Mouse (Mus musculus): ENCODE measurements around the gene Dnajb3. TPM values are rescaled to one million over a fixed set of nuclear protein-coding genes. Genes with fewer than 3 reads are reported as not detected.
A peak's percentile ranks its signal among the peaks of the same experiment; 100 is the strongest.

Dnajb3 gene
- polyA plus RNA-seq, 1 experiment from 2014 or later, result 11.9 TPM

DNA sequence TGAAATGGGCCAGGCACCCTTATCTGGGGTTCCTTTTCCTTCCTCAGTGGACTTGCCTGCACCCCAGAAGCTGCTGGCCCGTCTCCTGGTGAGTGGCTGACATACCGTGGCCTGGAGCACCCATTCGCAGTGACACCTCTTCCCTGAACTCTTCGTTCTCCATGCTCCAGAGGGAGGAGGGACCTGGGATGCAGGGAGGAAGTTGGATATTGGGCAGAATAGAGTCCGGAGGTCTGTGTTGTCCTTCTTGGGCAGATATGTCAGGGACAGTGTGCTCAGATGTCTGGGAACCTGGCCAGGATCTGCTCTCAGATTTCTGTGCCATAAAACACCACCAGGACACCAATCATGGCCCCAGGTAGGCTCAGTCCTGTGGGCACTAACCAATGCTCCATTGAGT, 34.5 kb upstream of the Dnajb3 start:
- 60% methylated on average over 5 of the region's 5 CpGs for WGBS (ENCODE audit: insufficient replicate concordance)
- no peak overlapping the region for H3K9ac ChIP-seq
- ATAC-seq, result no peak
- H3K4me3 ChIP-seq, result no peak overlapping the region
- H3K27me3 ChIP-seq (replicated peaks), result no peaks in the 10 kb centered on the region
- no peak overlapping the region for H3K4me2 ChIP-seq
- H3K27ac ChIP-seq, result no peak overlapping the region
- H3K9me3 ChIP-seq (replicated peaks), result peaks cover 86% of the 10 kb centered on the region
- no peaks in the 10 kb centered on the region for H3K4me1 ChIP-seq
- H3K36me3 ChIP-seq, result no peaks in the 10 kb centered on the region

GRCm38 (mm10) chr1:88238771-88239170, 33.2 kb upstream of the Dnajb3 start:
- H3K4me2 ChIP-seq, result no peak overlapping the region
- H3K4me1 ChIP-seq, result no peaks in the 10 kb centered on the region
- no peaks in the 10 kb centered on the region for H3K27me3 ChIP-seq (replicated peaks)
- H3K4me3 ChIP-seq, result no peak overlapping the region
- H3K9ac ChIP-seq, result no peak overlapping the region
- WGBS (ENCODE audit: insufficient replicate concordance), result 61% methylated on average over 6 of the region's 6 CpGs
- ATAC-seq, result no peak
- no peak overlapping the region for H3K27ac ChIP-seq
- H3K9me3 ChIP-seq (replicated peaks), result peaks cover 88% of the 10 kb centered on the region
- no peaks in the 10 kb centered on the region for H3K36me3 ChIP-seq

GRCm38 (mm10) chr1:88237311-88237710, 31.7 kb upstream of the Dnajb3 start:
- Histone ChIP-seq H3K27ac (no peak overlapping the region), H3K4me1 (no peaks in the 10 kb centered on the region), H3K27me3 (replicated peaks) (no peaks in the 10 kb centered on the region), H3K4me2 (no peak overlapping the region), H3K9me3 (replicated peaks) (peaks cover 88% of the 10 kb centered on the region), H3K9ac (no peak overlapping the region), H3K4me3 (no peak overlapping the region), H3K36me3 (no peaks in the 10 kb centered on the region)
- WGBS (ENCODE audit: insufficient replicate concordance), result 63% methylated on average over 5 of the region's 5 CpGs
- ATAC-seq, result no peak

- Histone ChIP-seq H3K27me3 (replicated peaks) (no peaks in the 10 kb centered on the region), H3K27ac (no peak overlapping the region), H3K4me2 (no peak overlapping the region), H3K9ac (no peak overlapping the region), H3K4me3 (no peak overlapping the region), H3K36me3 (no peaks in the 10 kb centered on the region), H3K4me1 (no peaks in the 10 kb centered on the region), H3K9me3 (replicated peaks) (peaks cover 93% of the 10 kb centered on the region)
- no peak for ATAC-seq
- 42% methylated on average over 4 of the region's 4 CpGs for WGBS (ENCODE audit: insufficient replicate concordance)
Observed at GRCm38 (mm10) chr1:88235894-88236415, 30.4 kb upstream of the Dnajb3 start.

GRCm38 (mm10) chr1:88235046-88235893, 29.7 kb upstream of the Dnajb3 start:
- no peak overlapping the region for H3K4me3 ChIP-seq
- 47% methylated on average over 11 of the region's 11 CpGs for WGBS (ENCODE audit: insufficient replicate concordance)
- H3K4me1 ChIP-seq, result no peaks in the 10 kb centered on the region
- no peak overlapping the region for H3K27ac ChIP-seq
- peaks cover 93% of the 10 kb centered on the region for H3K9me3 ChIP-seq (replicated peaks)
- H3K9ac ChIP-seq, result no peak overlapping the region
- ATAC-seq, result peak; percentile 13; the same call in 1 of the 2 replicates
- no peaks in the 10 kb centered on the region for H3K36me3 ChIP-seq
- no peak overlapping the region for H3K4me2 ChIP-seq
- no peaks in the 10 kb centered on the region for H3K27me3 ChIP-seq (replicated peaks)

- H3K4me1 ChIP-seq, result no peaks in the 10 kb centered on the region
- H3K36me3 ChIP-seq, result no peaks in the 10 kb centered on the region
- no peak overlapping the region for H3K4me2 ChIP-seq
- 31% methylated on average over 5 of the region's 5 CpGs for WGBS (ENCODE audit: insufficient replicate concordance)
- no peak for ATAC-seq
- H3K27me3 ChIP-seq (replicated peaks), result no peaks in the 10 kb centered on the region
- peaks cover 93% of the 10 kb centered on the region for H3K9me3 ChIP-seq (replicated peaks)
- H3K4me3 ChIP-seq, result no peak overlapping the region
- no peak overlapping the region for H3K9ac ChIP-seq
- H3K27ac ChIP-seq, result no peak overlapping the region
Observed at GRCm38 (mm10) chr1:88234646-88235045, 29.1 kb upstream of the Dnajb3 start.

DNA sequence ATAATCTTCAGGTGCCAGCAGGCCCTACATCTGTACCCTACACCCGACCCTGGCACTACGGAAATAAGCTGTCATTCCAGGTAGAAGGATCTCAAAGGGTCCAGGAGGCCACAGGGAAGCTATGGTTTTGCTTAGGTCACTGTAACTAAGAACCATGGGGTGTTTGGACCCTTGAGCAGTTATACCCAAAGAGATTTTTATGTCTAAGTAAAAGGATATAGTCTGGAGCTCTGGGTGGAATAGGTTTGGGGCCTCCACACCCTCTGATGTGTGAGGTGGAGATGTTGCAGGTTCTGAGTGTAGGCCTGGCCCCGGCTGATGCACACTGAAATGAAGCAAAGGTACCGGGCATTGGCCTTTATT, 28.6 kb upstream of the Dnajb3 start:
- peaks cover 93% of the 10 kb centered on the region for H3K9me3 ChIP-seq (replicated peaks)
- no peak for ATAC-seq
- no peak overlapping the region for H3K4me2 ChIP-seq
- no peak overlapping the region for H3K4me3 ChIP-seq
- no peaks in the 10 kb centered on the region for H3K4me1 ChIP-seq
- no peaks in the 10 kb centered on the region for H3K27me3 ChIP-seq (replicated peaks)
- no peak overlapping the region for H3K27ac ChIP-seq
- no peaks in the 10 kb centered on the region for H3K36me3 ChIP-seq
- H3K9ac ChIP-seq, result no peak overlapping the region
- WGBS (ENCODE audit: insufficient replicate concordance), result 47% methylated on average over 4 of the region's 4 CpGs

GRCm38 (mm10) chr1:88233421-88234247, 28.1 kb upstream of the Dnajb3 start:
- peaks cover 90% of the 10 kb centered on the region for H3K9me3 ChIP-seq (replicated peaks)
- H3K4me3 ChIP-seq, result no peak overlapping the region
- no peak for ATAC-seq
- no peak overlapping the region for H3K4me2 ChIP-seq
- no peaks in the 10 kb centered on the region for H3K36me3 ChIP-seq
- no peak overlapping the region for H3K27ac ChIP-seq
- 52% methylated on average over 14 of the region's 14 CpGs for WGBS (ENCODE audit: insufficient replicate concordance)
- no peak overlapping the region for H3K9ac ChIP-seq
- no peaks in the 10 kb centered on the region for H3K4me1 ChIP-seq
- H3K27me3 ChIP-seq (replicated peaks), result no peaks in the 10 kb centered on the region

GRCm38 (mm10) chr1:88232664-88233380, 27.2 kb upstream of the Dnajb3 start:
- Histone ChIP-seq H3K4me1 (no peaks in the 10 kb centered on the region), H3K27ac (no peak overlapping the region), H3K27me3 (replicated peaks) (no peaks in the 10 kb centered on the region), H3K9me3 (replicated peaks) (peaks cover 90% of the 10 kb centered on the region), H3K4me2 (no peak overlapping the region), H3K4me3 (no peak overlapping the region), H3K9ac (no peak overlapping the region), H3K36me3 (no peaks in the 10 kb centered on the region)
- no peak for ATAC-seq
- 38% methylated on average over 3 of the region's 3 CpGs for WGBS (ENCODE audit: insufficient replicate concordance)

GRCm38 (mm10) chr1:88231803-88232499, 26.4 kb upstream of the Dnajb3 start:
- H3K9ac ChIP-seq, result no peak overlapping the region
- no peak overlapping the region for H3K4me2 ChIP-seq
- no peak for ATAC-seq
- H3K4me1 ChIP-seq, result no peaks in the 10 kb centered on the region
- H3K27ac ChIP-seq, result no peak overlapping the region
- no peaks in the 10 kb centered on the region for H3K27me3 ChIP-seq (replicated peaks)
- H3K4me3 ChIP-seq, result no peak overlapping the region
- peaks cover 88% of the 10 kb centered on the region for H3K9me3 ChIP-seq (replicated peaks)
- H3K36me3 ChIP-seq, result no peaks in the 10 kb centered on the region
- 50% methylated on average over 7 of the region's 7 CpGs for WGBS (ENCODE audit: insufficient replicate concordance)

- H3K9ac ChIP-seq, result no peak overlapping the region
- ATAC-seq, result no peak
- no peaks in the 10 kb centered on the region for H3K36me3 ChIP-seq
- H3K4me3 ChIP-seq, result no peak overlapping the region
- no peaks in the 10 kb centered on the region for H3K27me3 ChIP-seq (replicated peaks)
- no peaks in the 10 kb centered on the region for H3K4me1 ChIP-seq
- no peak overlapping the region for H3K27ac ChIP-seq
- no peak overlapping the region for H3K4me2 ChIP-seq
- H3K9me3 ChIP-seq (replicated peaks), result peaks cover 90% of the 10 kb centered on the region
- 61% methylated on average over 6 of the region's 6 CpGs for WGBS (ENCODE audit: insufficient replicate concordance)
Observed at GRCm38 (mm10) chr1:88230981-88231802, 25.6 kb upstream of the Dnajb3 start.

All from liver, embryonic 12.5 days (tissue).